Mouse (Mus musculus) forebrain, embryonic 10.5 days (tissue): ENCODE data around the gene Fastkd5. TPM values are rescaled to one million over a fixed set of nuclear protein-coding genes. Genes with fewer than 3 reads are reported as not detected.

Experiments
- DNase-seq: peaks from one replicate; pipeline ENCODE4 v3.0.0-alpha.2; 2017; ENCODE audit warnings: low spot score; ENCODE audit errors: extremely low spot score
- H3K27ac ChIP-seq: fragments of 300-500 bp; sonication (generic); 2 replicates; pipeline ENCODE4 v1.5.1; 2016; ENCODE audit warnings: mild to moderate bottlenecking
- H3K27me3 ChIP-seq: fragments of 300-500 bp; sonication (generic); 2 replicates; pipeline ENCODE4 v1.6.1; 2016; ENCODE audit warnings: mild to moderate bottlenecking; ENCODE audit not compliant: poor library complexity, severe bottlenecking
- H3K36me3 ChIP-seq: fragments of 300-500 bp; sonication (generic); replicated peaks from 2 replicates; pipeline ENCODE4 v1.6.1; 2016; ENCODE audit warnings: mild to moderate bottlenecking, moderate library complexity
- H3K4me1 ChIP-seq: fragments of 300-500 bp; sonication (generic); 2 replicates; pipeline ENCODE4 v1.6.1; 2016
- H3K4me3 ChIP-seq: fragments of 300-500 bp; sonication (generic); 2 replicates; pipeline ENCODE4 v1.5.1; 2016; ENCODE audit warnings: mild to moderate bottlenecking, moderate library complexity
- H3K9me3 ChIP-seq: fragments of 300-500 bp; sonication (generic); 2 replicates; pipeline ENCODE4 v1.6.1; 2016; ENCODE audit warnings: mild to moderate bottlenecking, moderate library complexity
- WGBS: fragments of 180-500 bp; shearing (Covaris S2); methylation state at CpG from one replicate; pipeline ENCODE4 v1.1.7; 2016; 5-methylcytosine and 5-hydroxymethylcytosine counted together
- polyA plus RNA-seq: library from polyadenylated mRNA; unstranded; fragments of >200 nt; fragmentation: Nextera tagmentation; extraction: Ambion mirVana; gene quantifications from 2 replicates; pipeline ENCODE4 v1.2.1, GENCODE M21; 2016

The Fastkd5 gene
- polyA plus RNA-seq, 1 experiment from 2014 or later, result 21.4 TPM

- Histone ChIP-seq H3K27ac (no peak overlapping the region), H3K36me3 (peaks cover 19% of the 10 kb centered on the region), H3K27me3 (peaks cover 20% of the 10 kb centered on the region), H3K4me3 (no peak overlapping the region), H3K4me1 (peaks cover 22% of the 10 kb centered on the region), H3K9me3 (no peaks in the 10 kb centered on the region)
- 86% methylated on average over 4 of the region's 4 CpGs for WGBS
- no peak for DNase-seq
These were observed 15.4 kb upstream of the Fastkd5 start for GRCm38 (mm10) chr2:130645198-130645597.

GRCm38 (mm10) chr2:130642684-130643369 is 13.0 kb upstream of the Fastkd5 start, which contains the start of gene Lzts3:
Gene Lzts3, minus strand, starts transcription at chr2:130642803.
- H3K4me1 ChIP-seq, result peaks cover 27% of the 10 kb centered on the region
- peak within 1 kb of the TSS; percentile 76 for H3K4me3 ChIP-seq
- H3K27ac ChIP-seq, result peak within 1 kb of the TSS; percentile 87
- WGBS, result 3% methylated on average over 39 of the region's 40 CpGs
- H3K27me3 ChIP-seq, result peaks cover 44% of the 10 kb centered on the region
- peak; percentile 89 for DNase-seq
- H3K9me3 ChIP-seq, result no peaks in the 10 kb centered on the region
- peaks cover 8% of the 10 kb centered on the region; the same call in 1 of the 2 replicates for H3K36me3 ChIP-seq

- DNase-seq, result no peak
- 2% methylated on average over 25 of the region's 27 CpGs for WGBS
These were observed 12.4 kb upstream of the Fastkd5 start for GRCm38 (mm10) chr2:130642197-130642660.

DNA sequence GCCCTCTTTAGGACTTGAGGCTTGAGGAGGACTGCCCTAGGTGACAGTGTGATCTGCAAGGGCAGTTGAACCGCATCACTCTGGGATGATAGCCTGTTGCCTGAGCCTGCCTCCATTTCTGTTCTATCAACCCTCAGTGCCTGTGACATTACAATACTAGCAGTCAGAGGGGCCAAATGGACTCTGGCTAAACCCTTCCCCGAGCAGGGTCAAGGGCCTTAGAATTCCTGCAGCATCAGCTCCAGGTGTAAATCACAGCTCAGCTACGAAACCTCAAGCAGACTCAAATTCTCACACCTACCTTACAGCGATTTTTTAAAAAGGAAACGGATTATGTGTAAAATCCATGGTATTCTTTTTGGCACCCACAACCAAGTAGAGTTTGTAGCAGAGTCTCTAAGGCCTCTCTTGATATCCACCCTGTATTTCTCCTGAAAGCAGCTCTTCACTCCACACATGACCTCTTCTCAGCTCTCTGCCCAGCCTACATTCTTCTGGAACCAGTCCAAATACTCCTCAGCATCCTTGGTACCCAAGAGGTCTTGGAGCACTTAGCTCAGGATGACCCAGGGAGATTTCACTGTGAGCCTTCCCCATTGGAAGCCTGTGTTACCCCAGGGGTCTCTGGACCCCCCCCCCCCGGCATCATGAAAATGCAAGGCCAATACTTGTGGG is 11.7 kb upstream of the Fastkd5 start:
- peaks cover 58% of the 10 kb centered on the region for H3K27me3 ChIP-seq
- 77% methylated on average over 6 of the region's 6 CpGs for WGBS

More at GRCm38 (mm10) chr2:130642197-130642660, 12.4 kb upstream of the Fastkd5 start:
- Histone ChIP-seq H3K9me3 (no peaks in the 10 kb centered on the region), H3K36me3 (peaks cover 8% of the 10 kb centered on the region; the same call in 1 of the 2 replicates), H3K27ac (peak overlapping the region; percentile 87), H3K4me1 (peaks cover 28% of the 10 kb centered on the region), H3K27me3 (peaks cover 50% of the 10 kb centered on the region), H3K4me3 (peak overlapping the region; percentile 76)

DNA sequence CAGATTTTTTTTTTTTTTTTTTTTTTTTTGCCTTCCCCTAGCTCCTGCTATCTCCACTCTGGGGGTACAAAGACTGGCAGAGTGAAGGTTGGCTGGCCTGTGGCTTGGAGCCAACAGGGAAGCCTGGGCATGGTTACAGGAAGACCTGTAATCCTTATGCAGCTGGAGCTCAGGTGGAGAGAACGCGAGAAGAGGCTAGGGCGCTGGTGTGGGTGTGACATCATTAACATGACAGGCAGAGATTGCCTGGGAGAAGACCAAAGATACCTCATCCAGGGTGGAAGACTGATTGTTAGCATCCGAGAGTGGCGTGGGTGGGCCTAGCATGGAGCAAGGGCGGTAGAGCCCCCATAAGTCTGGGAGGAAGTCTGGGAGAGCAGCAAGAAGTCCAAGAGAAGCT is 9.4 kb upstream of the Fastkd5 start:
- Histone ChIP-seq H3K4me3 (no peak overlapping the region), H3K36me3 (0 out of 2 replicates have a peak, but pooled peaks cover 11% of the 10 kb centered on the region), H3K9me3 (no peaks in the 10 kb centered on the region), H3K4me1 (peaks cover 50% of the 10 kb centered on the region), H3K27me3 (peaks cover 80% of the 10 kb centered on the region), H3K27ac (no peak overlapping the region)
- no peak for DNase-seq
- 80% methylated on average over 6 of the region's 6 CpGs for WGBS

More for the DNA sequence above, 11.7 kb upstream of the Fastkd5 start:
- Histone ChIP-seq H3K36me3 (0 out of 2 replicates have a peak, but pooled peaks cover 4% of the 10 kb centered on the region), H3K4me3 (peak overlapping the region; percentile 76; the same call in 1 of the 2 replicates), H3K27ac (no peak overlapping the region), H3K4me1 (peaks cover 28% of the 10 kb centered on the region), H3K9me3 (no peaks in the 10 kb centered on the region)
- no peak for DNase-seq

DNA sequence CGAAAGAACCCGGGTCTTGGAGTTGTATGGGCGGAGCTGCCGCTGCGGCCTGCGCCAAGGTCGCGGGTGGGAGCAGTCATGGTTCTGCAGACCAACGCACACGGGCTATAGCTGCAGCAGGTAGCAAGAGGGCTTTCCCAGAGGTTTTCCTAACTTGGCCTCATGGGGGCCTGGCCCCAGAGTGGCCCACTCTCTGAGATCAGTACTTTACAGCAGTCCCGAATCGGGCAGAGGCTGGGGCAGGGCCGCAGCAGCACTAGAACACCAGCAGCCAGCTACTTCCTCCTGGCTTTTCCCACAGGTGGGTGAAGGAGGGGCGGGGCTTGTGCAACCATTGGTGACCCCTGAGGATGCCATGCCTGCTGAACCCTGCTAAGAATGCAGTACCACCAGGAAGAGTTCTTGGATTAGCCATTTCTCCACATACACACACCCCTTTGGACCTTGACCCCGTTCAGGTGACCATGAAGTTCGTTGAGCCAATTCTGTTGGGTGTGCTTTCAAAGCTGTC is 8.3 kb upstream of the Fastkd5 start:
- DNase-seq, result no peak
- Histone ChIP-seq H3K9me3 (no peaks in the 10 kb centered on the region), H3K4me3 (no peak overlapping the region), H3K36me3 (0 out of 2 replicates have a peak, but pooled peaks cover 11% of the 10 kb centered on the region), H3K27ac (no peak overlapping the region), H3K4me1 (peaks cover 60% of the 10 kb centered on the region), H3K27me3 (peaks cover 91% of the 10 kb centered on the region)
- 26% methylated on average over 16 of the region's 16 CpGs for WGBS

- 7% methylated on average over 21 of the region's 21 CpGs for WGBS
- peak overlapping the region; percentile 16; the same call in 1 of the 2 replicates for H3K27ac ChIP-seq
- DNase-seq, result no peak
- H3K4me1 ChIP-seq, result peaks cover 53% of the 10 kb centered on the region
- 0 out of 2 replicates have a peak, but pooled peaks cover 11% of the 10 kb centered on the region for H3K36me3 ChIP-seq
- H3K4me3 ChIP-seq, result peak overlapping the region; percentile 51
- H3K27me3 ChIP-seq, result peaks cover 96% of the 10 kb centered on the region
- no peaks in the 10 kb centered on the region for H3K9me3 ChIP-seq
These were observed 6.0 kb upstream of the Fastkd5 start for GRCm38 (mm10) chr2:130635847-130636246.

DNA sequence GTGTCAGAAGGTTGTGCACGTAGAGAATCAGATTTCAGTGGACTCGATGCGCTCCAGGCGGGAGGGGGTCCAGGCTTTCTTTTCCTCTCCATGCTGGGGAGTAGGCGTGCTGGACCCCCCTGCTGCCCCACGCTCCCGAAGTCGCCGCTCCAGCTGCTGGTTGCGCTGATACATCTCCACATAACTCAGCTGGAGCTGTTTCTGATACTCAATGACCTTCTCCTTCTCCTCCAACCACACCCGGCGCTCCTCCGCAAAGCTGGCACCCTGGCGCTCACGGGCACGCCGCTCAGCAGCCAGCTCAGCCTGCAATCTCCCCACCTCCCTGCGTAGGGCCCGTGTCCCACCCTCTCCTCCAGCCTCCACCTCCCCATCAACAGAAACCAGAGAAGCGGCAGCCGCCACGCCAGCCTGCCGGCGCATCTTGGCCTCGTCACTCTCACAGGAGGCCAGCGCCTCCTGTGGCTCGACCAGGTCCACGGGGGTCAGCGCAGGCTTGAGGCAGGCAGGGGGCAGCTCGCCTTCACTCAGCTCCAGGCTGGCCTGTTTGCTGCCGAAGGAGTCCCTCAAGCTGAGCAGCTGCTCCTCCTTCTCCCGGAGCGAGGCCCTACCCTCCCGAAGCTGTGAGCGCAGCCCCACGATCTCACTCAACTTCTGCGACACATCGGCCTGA is 5.0 kb upstream of the Fastkd5 start:
- DNase-seq, result peak; percentile 53
- under 1% methylated on average over 38 of the region's 38 CpGs for WGBS
- peak overlapping the region; percentile 51 for H3K4me3 ChIP-seq
- peaks cover 57% of the 10 kb centered on the region for H3K4me1 ChIP-seq
- peaks cover 86% of the 10 kb centered on the region for H3K27me3 ChIP-seq
- H3K27ac ChIP-seq, result peak overlapping the region; percentile 70
- H3K36me3 ChIP-seq, result 0 out of 2 replicates have a peak, but pooled peaks cover 11% of the 10 kb centered on the region
- H3K9me3 ChIP-seq, result no peaks in the 10 kb centered on the region

GRCm38 (mm10) chr2:130634006-130634738 is 4.3 kb upstream of the Fastkd5 start:
- Histone ChIP-seq H3K36me3 (0 out of 2 replicates have a peak, but pooled peaks cover 11% of the 10 kb centered on the region), H3K4me3 (peak overlapping the region; percentile 51), H3K27ac (peak overlapping the region; percentile 70), H3K9me3 (no peaks in the 10 kb centered on the region), H3K27me3 (peaks cover 79% of the 10 kb centered on the region), H3K4me1 (peaks cover 60% of the 10 kb centered on the region)
- DNase-seq, result peak; percentile 47
- WGBS, result 11% methylated on average over 14 of the region's 14 CpGs

- Histone ChIP-seq H3K36me3 (peaks cover 15% of the 10 kb centered on the region), H3K27ac (peak overlapping the region; percentile 70; the same call in 1 of the 2 replicates), H3K27me3 (peaks cover 68% of the 10 kb centered on the region), H3K4me1 (peaks cover 66% of the 10 kb centered on the region), H3K9me3 (no peaks in the 10 kb centered on the region), H3K4me3 (0 out of 2 replicates have a peak overlapping the region, but pooled peaks have one; percentile 51)
- WGBS, result 47% methylated on average over 5 of the region's 5 CpGs
- peak; percentile 68 for DNase-seq
These were observed 3.3 kb upstream of the Fastkd5 start for GRCm38 (mm10) chr2:130632887-130633675.

DNA sequence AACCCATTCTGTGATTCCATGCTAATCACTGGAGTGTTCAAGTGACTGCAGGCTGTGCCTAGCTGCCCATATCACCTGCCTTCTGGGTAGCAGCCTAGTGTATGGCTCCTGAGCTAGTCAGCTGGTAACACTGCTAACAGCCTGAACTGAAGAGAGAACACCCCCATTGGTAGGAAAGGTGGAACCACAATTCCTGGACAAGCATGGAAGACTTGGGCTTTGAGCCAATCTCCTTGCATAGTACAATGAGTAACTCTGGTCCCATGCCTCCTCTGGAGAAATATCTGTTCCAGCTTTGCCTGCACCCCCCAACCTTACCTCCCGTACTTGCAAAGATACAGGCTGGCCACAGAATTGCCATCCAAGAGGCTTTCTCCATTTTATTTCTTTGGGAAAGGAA is 2.6 kb upstream of the Fastkd5 start:
- H3K27ac ChIP-seq, result peak overlapping the region; percentile 4; the same call in 1 of the 2 replicates
- H3K9me3 ChIP-seq, result no peaks in the 10 kb centered on the region
- H3K27me3 ChIP-seq, result peaks cover 62% of the 10 kb centered on the region
- peaks cover 62% of the 10 kb centered on the region for H3K4me1 ChIP-seq
- DNase-seq, result no peak
- peaks cover 21% of the 10 kb centered on the region for H3K36me3 ChIP-seq
- 61% methylated on average over 1 of the region's 1 CpGs for WGBS
- no peak overlapping the region for H3K4me3 ChIP-seq
